13 mouse cellular contexts compared by ENCODE assay signal in genomic region chr17:56537912-56538311, GRCm38 (mm10). TPM values are rescaled to one million over a fixed set of nuclear protein-coding genes. Genes with fewer than 3 reads are reported as not detected.
DNase-seq lines count a peak whose midpoint lies in the region; ATAC-seq lines count a peak whose summit lies in the region.
"Had no signal": no experiment of that assay in that cellular context is flagged by ENCODE, and none has a peak within 500 bp of the region (broad histone marks: within the 10 kb centered on the region; RNA-seq: fewer than 3 reads in every experiment).

No protein-coding gene starts in this region.

- H3K4me2 ChIP-seq in heart, embryonic 16.5 days (ENCODE audit: low read depth, low read length), result no peak overlapping the region

- WGBS in heart, embryonic 16.5 days, result 31% methylated on average over 8 of the region's 8 CpGs

- H3K4me3 ChIP-seq in heart, embryonic 16.5 days (ENCODE audit: low read length), result no peak overlapping the region

- no peaks in the 10 kb centered on the region for H3K36me3 ChIP-seq in heart, embryonic 16.5 days (ENCODE audit: control insufficient read depth, insufficient read depth)

- no peaks in the 10 kb centered on the region for H3K9me3 ChIP-seq in heart, embryonic 16.5 days (replicated peaks; ENCODE audit: control insufficient read depth, low read length)

- no peaks in the 10 kb centered on the region for H3K4me1 ChIP-seq in heart, embryonic 16.5 days (ENCODE audit: control insufficient read depth, insufficient read depth, low read length)

- H3K27ac ChIP-seq in heart, embryonic 16.5 days (ENCODE audit: low read length), result no peak overlapping the region

- 0 out of 2 replicates have a peak, but pooled peaks have one; percentile 6 for ATAC-seq in heart, embryonic 16.5 days (replicated peaks; ENCODE audit: extremely low read depth, insufficient read depth, low FRiP score)
- ATAC-seq in activated CD4-positive, CD25-positive, alpha-beta regulatory T cell, adult 4 months, result no peak
- ATAC-seq: CD4-positive, CD25-positive, alpha-beta regulatory T cell, adult 4 months had no signal

- DNase-seq in heart, adult 9 months (ENCODE audit: low spot score in 2 of 2), result no peak
- peak; percentile 39 for DNase-seq in right cerebral cortex, postnatal 4 days
- no peak for DNase-seq in right cerebral cortex, adult 2 months (ENCODE audit: low spot score in 2 of 2)
- peak; percentile 39 for DNase-seq in mesoderm, embryonic 11.5 days (ENCODE audit: low read depth, low spot score)
- no peak for DNase-seq in urinary bladder, postnatal 4 days (ENCODE audit: low spot score in 2 of 2)
- DNase-seq in frontal cortex, postnatal 25 days (ENCODE audit: low spot score in 2 of 2), result no peak
- DNase-seq: kidney, adult 11 months; thymus, adult 2 months had no signal

- H3K27me3 ChIP-seq in heart, embryonic 16.5 days (ENCODE audit: control insufficient read depth, insufficient read depth, low read length), result no peaks in the 10 kb centered on the region

- no peak overlapping the region for H3K9ac ChIP-seq in heart, embryonic 16.5 days (ENCODE audit: low read length)

RNA-seq across cellular contexts. Expression of gene Gm20219, which starts 16.3 kb away (rescaled TPM):
- 0.62 and 1.2 TPM in 2 replicates for polyA plus RNA-seq in heart, embryonic 16.5 days (2015; fragmentation: Nextera tagmentation; extraction: Ambion mirVana)
- 1 to 10 TPM; 1.4 to 2.4 TPM for polyA plus RNA-seq in activated CD4-positive, CD25-positive, alpha-beta regulatory T cell, adult 4 months (2017; shearing (Covaris generic))

RNA-seq across cellular contexts. Expression of gene Znrf4, which starts 25.7 kb away (rescaled TPM):
- polyA plus RNA-seq in heart, embryonic 16.5 days (2015; fragmentation: Nextera tagmentation; extraction: Ambion mirVana), result not detected in 2 replicates
- not detected for polyA plus RNA-seq in activated CD4-positive, CD25-positive, alpha-beta regulatory T cell, adult 4 months (2017; shearing (Covaris generic))
- polyA plus RNA-seq: CD4-positive, CD25-positive, alpha-beta regulatory T cell, adult 4 months; frontal cortex, adult 2 months; limb, embryonic 11.5 days had no signal

RNA-seq across cellular contexts. Expression of gene Safb2, which starts 46.5 kb away (rescaled TPM):
- 57.6 and 60.6 TPM in 2 replicates for polyA plus RNA-seq in heart, embryonic 16.5 days (2015; fragmentation: Nextera tagmentation; extraction: Ambion mirVana)
- polyA plus RNA-seq in activated CD4-positive, CD25-positive, alpha-beta regulatory T cell, adult 4 months (2017; shearing (Covaris generic)), result 10 to 100 TPM; 39.6 to 40.2 TPM

RNA-seq across cellular contexts. Expression of gene Safb, which starts 46.7 kb away (rescaled TPM):
- polyA plus RNA-seq in heart, embryonic 16.5 days (2015; fragmentation: Nextera tagmentation; extraction: Ambion mirVana), result 76.5 and 92.3 TPM in 2 replicates
- 10 to 100 TPM; 34.0 to 45.4 TPM for polyA plus RNA-seq in activated CD4-positive, CD25-positive, alpha-beta regulatory T cell, adult 4 months (2017; shearing (Covaris generic))

Comparison
In these comparisons a context has a peak if more than half of its experiments do, and no peak if none do; other contexts are left out.
1. DNase-seq: peak in right cerebral cortex, postnatal 4 days (single experiment) and mesoderm, embryonic 11.5 days (single experiment); none in heart, adult 9 months (0 of 2), right cerebral cortex, adult 2 months (0 of 2), urinary bladder, postnatal 4 days (0 of 2) and frontal cortex, postnatal 25 days (0 of 2).